Mouse (Mus musculus): ENCODE measurements at regions not wholly inside any gene's neighbourhood (a gene's known extent, or its start where the extent isn't known, plus 50 kb on each side); places are given as distances from the start of the nearest gene placed in this dataset.

DNA sequence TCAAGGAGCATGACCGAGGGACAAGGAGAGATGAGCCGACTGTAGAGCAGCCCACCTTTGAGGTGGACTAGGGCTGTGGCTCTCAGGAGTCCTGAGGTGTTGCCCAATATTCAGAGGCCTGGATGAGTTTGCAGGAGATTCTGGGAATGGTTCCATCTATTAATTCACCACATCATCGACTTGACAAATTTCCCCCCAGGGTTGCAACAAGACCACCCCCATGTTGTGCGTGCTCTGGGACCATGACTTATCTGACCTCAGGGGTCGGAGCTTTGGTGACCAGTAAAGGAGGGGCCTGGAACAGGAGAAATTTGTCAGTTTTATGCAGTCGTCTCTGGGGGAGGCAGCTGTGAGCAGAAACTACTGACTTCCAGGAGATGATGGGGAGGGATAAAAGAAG, 63.5 kb upstream of the 1600014C23Rik start:
- DNase-seq (ENCODE audit: low spot score in 2 of 2) = no peak

DNA sequence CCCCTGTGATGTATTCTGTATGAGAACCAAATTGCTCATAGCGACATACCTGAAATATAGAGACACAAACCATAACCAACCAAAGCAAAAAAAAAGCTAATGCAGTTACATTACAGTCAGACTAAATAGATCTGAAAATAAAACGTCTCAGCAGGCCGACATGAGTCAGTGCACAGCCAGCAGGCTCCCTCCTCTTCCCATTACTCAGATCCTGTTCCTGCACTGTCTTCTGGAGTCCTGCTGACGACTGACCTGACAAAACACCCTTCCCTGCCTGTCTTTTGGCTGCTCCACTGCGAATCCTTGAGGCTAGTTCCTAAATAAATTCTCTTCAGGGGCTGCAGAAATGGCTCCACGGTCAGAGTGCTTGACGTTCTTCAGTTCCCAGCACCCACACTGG, 61.3 kb upstream of the 1600014C23Rik start:
- DNase-seq (ENCODE audit: low spot score in 2 of 2) = no peak

DNA sequence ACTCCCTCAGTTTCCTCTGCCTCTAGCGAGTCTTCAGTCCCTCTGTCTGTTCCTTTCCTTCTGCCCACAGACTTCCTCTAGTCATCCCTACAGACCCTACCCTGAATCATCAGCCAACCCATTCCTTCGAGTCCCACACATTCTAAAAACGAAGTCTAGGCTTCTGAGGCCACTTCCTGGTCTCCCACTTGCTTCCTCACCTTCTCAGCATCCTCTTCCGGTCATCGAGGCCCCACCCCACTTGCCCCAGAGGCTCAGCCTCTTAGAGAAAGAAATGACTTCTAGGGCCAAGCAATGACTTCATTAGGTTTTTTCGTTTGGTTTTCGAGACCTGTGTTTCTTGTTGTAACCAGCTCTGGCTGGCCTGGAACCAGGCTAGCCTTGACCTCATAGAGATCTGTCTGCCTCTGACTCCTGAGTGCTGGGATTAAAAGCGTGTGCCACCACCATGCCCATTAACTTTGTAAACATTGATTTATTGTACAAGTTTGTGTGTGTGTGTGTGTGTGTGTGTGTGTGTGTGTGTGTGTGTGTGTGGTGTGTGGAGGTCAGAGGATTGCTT, 57.4 kb upstream of the 1600014C23Rik start:
- DNase-seq (ENCODE audit: low spot score in 2 of 2) = no peak

DNA sequence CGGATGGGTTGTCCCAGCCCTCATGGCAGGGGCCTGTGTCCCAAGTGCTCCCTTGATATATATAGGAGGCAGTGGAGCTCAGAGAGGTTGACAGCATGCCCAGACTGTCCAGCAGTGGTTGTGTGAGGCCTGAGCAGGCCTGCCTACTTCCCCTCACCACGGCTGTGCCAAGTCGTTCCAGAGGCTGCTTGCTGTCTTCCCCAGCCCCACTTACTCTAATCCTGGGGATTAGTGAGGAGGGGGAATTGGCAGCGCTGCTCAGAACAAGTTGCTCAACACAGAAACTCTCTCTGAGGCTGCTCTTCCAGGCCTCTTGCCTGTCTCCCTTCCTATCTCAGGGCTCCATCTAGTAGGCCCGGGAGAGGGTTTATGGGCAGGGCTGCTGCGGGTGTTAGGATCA, 56.1 kb upstream of the 1600014C23Rik start:
- no peak for DNase-seq (ENCODE audit: low spot score in 2 of 2)

DNA sequence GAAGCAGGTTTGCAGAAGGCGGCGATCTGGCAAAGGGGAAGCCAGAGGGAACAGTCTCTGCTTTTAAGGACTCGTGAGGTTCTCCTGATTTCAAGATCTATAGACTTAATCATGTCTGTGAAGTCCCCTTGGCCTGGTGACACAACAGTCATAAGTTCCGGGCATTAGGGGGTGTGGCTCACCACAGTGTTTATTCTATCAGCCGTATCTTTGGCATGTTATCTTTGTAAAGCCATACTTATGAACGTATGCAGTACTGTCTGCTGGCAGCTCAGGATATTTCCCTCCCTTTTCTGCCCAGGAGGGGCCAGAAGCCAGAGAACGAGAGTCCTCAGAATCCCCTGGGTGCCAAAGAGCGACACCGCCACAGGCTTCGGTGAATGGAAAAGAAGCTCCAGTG, 51.3 kb upstream of the 1600014C23Rik start:
- DNase-seq (ENCODE audit: low spot score in 2 of 2) = no peak

DNA sequence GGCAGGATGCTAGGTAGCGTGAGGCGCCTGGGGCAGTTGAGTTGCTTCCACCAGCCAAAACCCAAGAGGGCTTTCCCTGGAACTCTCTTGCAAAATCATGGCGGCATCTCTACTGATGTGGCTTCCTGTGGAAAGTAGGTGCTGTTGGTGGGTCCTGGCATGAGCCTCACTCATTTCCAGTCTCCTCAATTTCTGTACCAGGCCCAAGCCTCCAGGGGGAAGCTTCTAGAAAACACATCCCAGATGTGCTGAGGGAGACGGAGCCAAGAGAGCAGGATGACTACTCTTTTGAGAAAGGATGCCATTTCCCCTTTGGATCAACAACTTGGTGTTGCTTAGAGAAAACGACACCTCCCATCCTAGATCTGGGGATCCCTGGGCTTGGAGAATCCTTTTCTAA, 50.9 kb upstream of the 1600014C23Rik start:
- no peak for DNase-seq (ENCODE audit: low spot score in 2 of 2)
